Mouse (Mus musculus): ENCODE results near the gene Ak7. TPM values are rescaled to one million over a fixed set of nuclear protein-coding genes. Genes with fewer than 3 reads are reported as not detected.

Gene Ak7
- polyA plus RNA-seq, 1 experiment: not detected

DNA sequence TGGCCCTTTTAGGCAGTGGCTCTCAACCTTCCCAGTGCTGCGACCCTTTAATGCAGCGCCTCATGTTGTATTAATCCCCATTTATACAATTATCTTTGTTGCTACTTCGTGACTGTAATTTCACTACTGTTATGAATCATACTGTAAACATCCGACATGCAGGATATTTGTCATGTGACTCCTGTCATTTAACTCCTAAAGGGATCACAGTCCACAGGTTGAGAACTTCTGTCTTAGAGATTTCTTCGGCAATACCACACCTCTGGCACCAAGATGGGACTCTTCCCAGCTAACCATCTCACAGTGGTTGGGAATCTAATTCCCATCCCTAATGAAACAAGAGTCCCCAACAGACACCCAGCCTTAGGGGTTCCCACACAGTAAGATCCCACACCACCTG lies 42.3 kb downstream of the Ak7 start:
- no peak for TF ChIP-seq POLR2A (IDR thresholded peaks at IDR 0.05; ENCODE audit: borderline replicate concordance, low read depth, low read length)
- TF ChIP-seq CTCF (IDR thresholded peaks at IDR 0.05; ENCODE audit: low read depth, low read length): no peak
- no peak overlapping the region for H3K27ac ChIP-seq (ENCODE audit: insufficient read depth, low read depth, low read length)
- no peak overlapping the region for H3K4me3 ChIP-seq (ENCODE audit: insufficient read depth, low read length)
- no peaks in the 10 kb centered on the region for H3K4me1 ChIP-seq (ENCODE audit: control insufficient read depth, insufficient read depth, low read length)

- Histone ChIP-seq H3K4me3 (ENCODE audit: insufficient read depth, low read length) (no peak overlapping the region), H3K27ac (ENCODE audit: insufficient read depth, low read depth, low read length) (no peak overlapping the region), H3K4me1 (ENCODE audit: control insufficient read depth, insufficient read depth, low read length) (no peaks in the 10 kb centered on the region)
- TF ChIP-seq CTCF (IDR thresholded peaks at IDR 0.05; ENCODE audit: low read depth, low read length) (no peak), POLR2A (IDR thresholded peaks at IDR 0.05; ENCODE audit: borderline replicate concordance, low read depth, low read length) (no peak)
Measured at GRCm38 (mm10) chr12:105753813-105754212, 48.0 kb downstream of the Ak7 start.

DNA sequence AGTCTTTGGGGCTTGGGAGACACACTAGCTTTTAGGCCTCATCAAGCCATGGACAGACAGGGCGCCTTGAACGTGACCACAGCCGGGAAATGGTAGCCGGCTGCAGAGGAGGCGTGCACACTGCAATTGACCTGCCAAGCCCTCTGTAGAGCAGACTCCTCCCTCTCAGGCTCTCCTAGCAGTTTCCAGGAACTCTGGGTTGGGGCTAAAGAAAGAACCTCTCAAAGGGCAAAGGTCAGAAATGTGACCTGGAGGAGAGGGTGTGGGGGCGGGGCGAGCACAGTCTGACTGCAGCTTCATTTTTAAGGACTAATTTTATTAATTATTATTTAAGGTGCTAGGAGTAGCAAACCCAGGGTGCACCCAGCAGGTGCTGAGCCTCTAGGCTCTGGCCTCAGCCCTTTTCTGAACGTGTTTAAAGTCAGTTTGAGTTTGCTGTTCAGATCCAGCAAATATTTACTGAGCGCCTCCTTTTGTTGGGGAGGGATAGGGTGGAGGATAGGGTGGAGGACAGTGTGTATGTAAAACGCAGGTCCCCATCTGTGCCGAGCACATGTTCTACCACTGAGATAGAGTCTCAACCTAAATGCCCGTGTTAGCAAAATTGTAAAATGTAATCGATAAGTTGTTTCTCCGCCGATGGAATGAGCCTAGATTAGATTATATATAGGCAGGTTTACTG lies 52.2 kb downstream of the Ak7 start:
- Histone ChIP-seq H3K27ac (ENCODE audit: insufficient read depth, low read depth, low read length) (no peak overlapping the region), H3K4me3 (ENCODE audit: insufficient read depth, low read length) (no peak overlapping the region), H3K4me1 (ENCODE audit: control insufficient read depth, insufficient read depth, low read length) (no peaks in the 10 kb centered on the region)
- TF ChIP-seq CTCF (IDR thresholded peaks at IDR 0.05; ENCODE audit: low read depth, low read length): no peak
- no peak for TF ChIP-seq POLR2A (IDR thresholded peaks at IDR 0.05; ENCODE audit: borderline replicate concordance, low read depth, low read length)

DNA sequence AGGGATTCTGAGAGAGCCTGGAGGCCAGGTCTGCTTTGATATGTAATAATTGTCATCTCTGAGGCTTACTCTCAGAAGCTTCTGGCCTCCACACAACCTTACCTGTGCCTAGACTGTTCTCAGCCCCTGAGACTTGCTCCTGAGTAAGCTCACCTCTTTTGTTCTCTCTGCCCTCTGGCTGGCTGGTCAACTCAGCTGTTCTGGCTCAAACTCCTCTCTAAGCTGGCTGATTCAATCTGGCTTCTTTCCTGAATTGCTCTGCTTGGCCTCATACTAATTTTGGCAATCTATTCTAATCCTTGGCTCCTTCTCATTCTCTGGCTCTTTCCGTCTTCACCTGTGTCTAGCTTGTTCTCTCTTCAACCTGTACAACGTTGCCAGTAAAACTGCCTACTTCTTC lies 53.1 kb downstream of the Ak7 start:
- Histone ChIP-seq H3K4me3 (ENCODE audit: insufficient read depth, low read length) (no peak overlapping the region), H3K4me1 (ENCODE audit: control insufficient read depth, insufficient read depth, low read length) (peaks cover under 1% of the 10 kb centered on the region; the same call in 1 of the 2 replicates), H3K27ac (ENCODE audit: insufficient read depth, low read depth, low read length) (no peak overlapping the region)
- TF ChIP-seq CTCF (IDR thresholded peaks at IDR 0.05; ENCODE audit: low read depth, low read length) (no peak), POLR2A (IDR thresholded peaks at IDR 0.05; ENCODE audit: borderline replicate concordance, low read depth, low read length) (no peak)

DNA sequence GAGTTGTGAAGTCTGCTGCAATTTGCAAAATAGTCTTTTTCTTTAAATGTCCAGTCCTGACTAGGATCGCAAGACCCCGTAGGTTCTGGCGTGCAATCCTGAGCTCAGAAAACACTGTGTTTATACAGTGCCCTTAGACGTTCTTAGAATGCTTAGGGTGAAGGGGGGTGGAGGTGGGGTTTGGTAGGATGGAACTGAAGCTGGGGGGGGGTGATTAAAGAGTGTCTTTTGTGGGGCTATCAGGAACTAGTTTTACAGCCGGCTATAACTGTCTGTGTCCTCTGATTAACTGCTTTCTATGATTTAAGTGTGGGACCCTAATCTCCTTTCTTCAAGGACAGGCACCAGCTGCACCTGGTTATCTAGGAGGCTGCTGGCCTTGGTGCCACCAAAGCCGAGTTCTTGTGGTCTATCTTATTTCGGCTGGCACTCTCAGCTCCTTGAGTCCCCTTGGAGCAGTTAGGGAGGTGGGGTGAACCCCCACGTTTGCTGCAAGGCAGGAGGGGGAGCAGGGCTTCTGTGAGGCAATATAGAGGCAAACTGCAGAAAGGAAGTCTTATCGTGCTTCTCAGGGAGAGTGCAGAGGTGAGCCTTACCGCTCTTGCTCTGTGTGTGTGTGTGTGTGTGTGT lies 54.2 kb downstream of the Ak7 start:
- peaks cover 2% of the 10 kb centered on the region; the same call in 1 of the 2 replicates for H3K4me1 ChIP-seq (ENCODE audit: control insufficient read depth, insufficient read depth, low read length)
- TF ChIP-seq CTCF (IDR thresholded peaks at IDR 0.05; ENCODE audit: low read depth, low read length) (no peak), POLR2A (IDR thresholded peaks at IDR 0.05; ENCODE audit: borderline replicate concordance, low read depth, low read length) (no peak)
- no peak overlapping the region for H3K27ac ChIP-seq (ENCODE audit: insufficient read depth, low read depth, low read length)
- no peak overlapping the region for H3K4me3 ChIP-seq (ENCODE audit: insufficient read depth, low read length)

DNA sequence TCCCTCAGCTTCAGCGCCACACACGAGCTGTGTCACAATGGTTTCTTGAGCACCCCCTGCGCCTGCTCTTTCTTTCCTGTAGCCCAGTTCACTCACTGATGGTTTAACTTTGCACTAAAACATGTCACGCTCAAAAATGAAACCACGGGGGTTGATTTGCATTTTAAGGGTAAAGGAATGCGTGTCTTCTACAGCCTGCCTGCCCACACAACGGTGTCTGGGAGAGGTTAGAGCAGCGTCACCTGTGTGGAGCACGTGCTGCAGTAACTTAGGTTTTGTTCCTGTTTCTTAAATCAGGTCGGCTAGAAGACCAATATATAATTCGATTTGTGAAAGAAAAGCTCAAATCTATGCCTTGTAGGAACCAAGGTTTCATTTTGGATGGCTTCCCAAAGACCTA lies 55.4 kb downstream of the Ak7 start:
- peaks cover 2% of the 10 kb centered on the region; the same call in 1 of the 2 replicates for H3K4me1 ChIP-seq (ENCODE audit: control insufficient read depth, insufficient read depth, low read length)
- TF ChIP-seq POLR2A (IDR thresholded peaks at IDR 0.05; ENCODE audit: borderline replicate concordance, low read depth, low read length) (no peak), CTCF (IDR thresholded peaks at IDR 0.05; ENCODE audit: low read depth, low read length) (no peak)
- no peak overlapping the region for H3K27ac ChIP-seq (ENCODE audit: insufficient read depth, low read depth, low read length)
- H3K4me3 ChIP-seq (ENCODE audit: insufficient read depth, low read length): no peak overlapping the region

DNA sequence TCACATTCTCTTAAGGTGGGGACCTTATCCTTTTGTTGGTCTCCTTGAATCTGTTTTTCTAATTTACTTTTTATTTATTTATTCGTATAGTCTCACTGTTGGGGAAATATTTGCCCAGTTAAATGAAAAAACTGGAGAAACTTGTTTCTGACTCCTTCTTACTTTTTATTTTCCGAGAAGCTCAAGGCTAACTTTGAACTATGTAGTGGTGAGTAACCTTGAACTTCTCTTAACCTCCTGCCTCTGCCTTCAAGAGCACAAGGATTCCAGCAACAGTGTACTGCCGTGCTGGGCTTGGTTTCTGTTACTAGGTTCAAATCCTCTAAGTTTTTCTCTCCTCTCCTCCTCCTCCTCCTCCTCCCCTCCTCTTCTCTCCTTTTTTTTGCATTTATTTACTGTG lies 55.9 kb downstream of the Ak7 start:
- TF ChIP-seq POLR2A (IDR thresholded peaks at IDR 0.05; ENCODE audit: borderline replicate concordance, low read depth, low read length): no peak
- no peak for TF ChIP-seq CTCF (IDR thresholded peaks at IDR 0.05; ENCODE audit: low read depth, low read length)
- H3K4me3 ChIP-seq (ENCODE audit: insufficient read depth, low read length): no peak overlapping the region
- no peak overlapping the region for H3K27ac ChIP-seq (ENCODE audit: insufficient read depth, low read depth, low read length)
- H3K4me1 ChIP-seq (ENCODE audit: control insufficient read depth, insufficient read depth, low read length): peaks cover 2% of the 10 kb centered on the region; the same call in 1 of the 2 replicates

GRCm38 (mm10) chr12:105769700-105770099 lies 63.9 kb downstream of the Ak7 start:
- H3K4me3 ChIP-seq (ENCODE audit: insufficient read depth, low read length): no peak overlapping the region

DNA sequence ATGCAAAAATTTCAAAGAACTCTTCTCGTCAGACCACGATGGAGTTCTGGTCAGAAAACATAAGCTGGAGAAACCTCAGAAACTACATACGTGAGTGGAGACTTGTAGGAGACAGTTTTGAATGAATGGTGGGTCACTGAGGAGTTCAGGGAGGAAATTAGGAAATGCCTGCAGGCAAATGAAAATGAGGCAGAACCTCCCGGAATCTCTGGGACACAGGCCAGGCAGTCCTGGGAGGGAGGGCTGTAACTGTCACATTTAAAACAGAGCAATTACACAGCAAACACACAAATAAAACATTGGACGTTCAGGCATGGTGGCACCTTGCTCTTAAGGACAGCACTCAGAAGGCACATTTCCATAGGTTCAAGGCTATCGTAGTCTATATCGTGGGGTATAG lies 69.1 kb downstream of the Ak7 start:
- Histone ChIP-seq H3K27ac (ENCODE audit: insufficient read depth, low read depth, low read length) (no peak overlapping the region), H3K4me3 (ENCODE audit: insufficient read depth, low read length) (no peak overlapping the region), H3K4me1 (ENCODE audit: control insufficient read depth, insufficient read depth, low read length) (no peaks in the 10 kb centered on the region)
- TF ChIP-seq POLR2A (IDR thresholded peaks at IDR 0.05; ENCODE audit: borderline replicate concordance, low read depth, low read length) (no peak), CTCF (IDR thresholded peaks at IDR 0.05; ENCODE audit: low read depth, low read length) (no peak)

More at GRCm38 (mm10) chr12:105769700-105770099, 63.9 kb downstream of the Ak7 start:
- H3K4me1 ChIP-seq (ENCODE audit: control insufficient read depth, insufficient read depth, low read length): no peaks in the 10 kb centered on the region
- no peak for TF ChIP-seq POLR2A (IDR thresholded peaks at IDR 0.05; ENCODE audit: borderline replicate concordance, low read depth, low read length)
- no peak for TF ChIP-seq CTCF (IDR thresholded peaks at IDR 0.05; ENCODE audit: low read depth, low read length)
- no peak overlapping the region for H3K27ac ChIP-seq (ENCODE audit: insufficient read depth, low read depth, low read length)

DNA sequence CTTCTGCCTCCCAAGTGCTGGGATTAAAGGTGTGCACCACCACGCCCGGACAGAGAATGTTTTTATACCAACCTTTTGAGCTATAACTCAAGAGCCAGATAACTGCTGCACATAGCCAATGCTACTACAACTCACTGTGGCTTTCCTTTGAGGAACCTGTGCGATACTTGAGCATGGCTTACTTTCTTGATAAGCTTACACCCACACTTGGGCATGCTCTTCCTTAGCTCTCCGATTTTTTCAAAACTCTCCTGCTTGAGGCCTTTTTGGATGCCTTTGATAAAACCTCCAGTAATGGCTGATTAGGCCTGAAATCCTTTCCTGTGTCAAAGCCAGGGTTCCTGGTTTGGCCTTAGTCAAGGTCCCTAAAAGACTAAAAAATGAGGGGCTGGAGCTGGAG lies 71.9 kb downstream of the Ak7 start:
- H3K27ac ChIP-seq (ENCODE audit: insufficient read depth, low read depth, low read length): no peak overlapping the region
- TF ChIP-seq CTCF (IDR thresholded peaks at IDR 0.05; ENCODE audit: low read depth, low read length) (no peak), POLR2A (IDR thresholded peaks at IDR 0.05; ENCODE audit: borderline replicate concordance, low read depth, low read length) (no peak)
- no peak overlapping the region for H3K4me3 ChIP-seq (ENCODE audit: insufficient read depth, low read length)
- H3K4me1 ChIP-seq (ENCODE audit: control insufficient read depth, insufficient read depth, low read length): peaks cover 10% of the 10 kb centered on the region

All from bone marrow macrophage, adult 2 months (primary cell).